Mouse (Mus musculus) heart, adult 2 months (tissue): ENCODE measurements around the gene Nrn1.

ENCODE experiments used
- CTCF ChIP-seq: fragments of 200-600 bp; IDR thresholded peaks from 2 replicates; pipeline ENCODE4 v1.8.1; 2022; ENCODE audit warnings: antibody characterized with exemption, mild to moderate bottlenecking, moderate library complexity
- POLR2A ChIP-seq: fragments of 200-500 bp; IDR thresholded peaks from 2 replicates; pipeline ENCODE4 v1.6.1; 2011; ENCODE audit warnings: mild to moderate bottlenecking, low read depth, low read length, control low read depth; ENCODE audit not compliant: insufficient read depth

GRCm38 (mm10) chr13:36725881-36726280 is 9.1 kb downstream of the Nrn1 start:
- TF ChIP-seq CTCF (no peak), POLR2A (no peak)
